Mouse (Mus musculus) kidney, adult 10 weeks (tissue): ENCODE data around the gene Lypla2. TPM values are rescaled to one million over a fixed set of nuclear protein-coding genes. Genes with fewer than 3 reads are reported as not detected.

Experiments
- polyA plus RNA-seq: library from polyadenylated mRNA; stranded (reverse); fragments of 350-450 nt; fragmentation: Illumina TruSeq; extraction: RNeasy Lipid Tissue Mini Kit (QIAGEN cat#74804); gene quantifications from one replicate; pipeline ENCODE4 v1.2.3, GENCODE M21; 2014; ENCODE audit warnings: low read depth, low replicate concordance

The Lypla2 gene
- polyA plus RNA-seq: 0.49 TPM

DNA sequence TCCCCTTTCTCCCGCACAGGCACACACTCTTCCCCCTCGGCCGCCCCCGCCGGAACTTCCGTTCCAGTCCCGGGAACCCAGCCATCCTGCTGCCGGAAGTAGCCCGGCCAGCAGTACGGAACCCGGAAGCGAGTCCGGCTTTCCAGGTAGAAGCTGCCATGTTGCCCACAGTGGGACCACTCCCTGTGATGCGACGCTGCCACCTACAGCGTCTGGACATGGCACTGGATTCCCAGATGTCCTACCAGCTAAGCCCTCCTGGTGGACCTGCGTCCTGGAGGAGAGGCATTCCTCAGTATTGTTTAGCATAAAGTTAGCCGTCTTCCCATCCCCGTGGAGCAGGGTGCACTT, at the start of gene Lypla2:
Gene Lypla2 (minus strand): TSS at position 71 of the 351 bp plus-strand sequence.

GRCm38 (mm10) chr4:136021549-136022047, 49.2 kb upstream of the Lypla2 start, which contains the start of gene Eloa:
Eloa (minus strand) TSS chr4:136021763.

DNA sequence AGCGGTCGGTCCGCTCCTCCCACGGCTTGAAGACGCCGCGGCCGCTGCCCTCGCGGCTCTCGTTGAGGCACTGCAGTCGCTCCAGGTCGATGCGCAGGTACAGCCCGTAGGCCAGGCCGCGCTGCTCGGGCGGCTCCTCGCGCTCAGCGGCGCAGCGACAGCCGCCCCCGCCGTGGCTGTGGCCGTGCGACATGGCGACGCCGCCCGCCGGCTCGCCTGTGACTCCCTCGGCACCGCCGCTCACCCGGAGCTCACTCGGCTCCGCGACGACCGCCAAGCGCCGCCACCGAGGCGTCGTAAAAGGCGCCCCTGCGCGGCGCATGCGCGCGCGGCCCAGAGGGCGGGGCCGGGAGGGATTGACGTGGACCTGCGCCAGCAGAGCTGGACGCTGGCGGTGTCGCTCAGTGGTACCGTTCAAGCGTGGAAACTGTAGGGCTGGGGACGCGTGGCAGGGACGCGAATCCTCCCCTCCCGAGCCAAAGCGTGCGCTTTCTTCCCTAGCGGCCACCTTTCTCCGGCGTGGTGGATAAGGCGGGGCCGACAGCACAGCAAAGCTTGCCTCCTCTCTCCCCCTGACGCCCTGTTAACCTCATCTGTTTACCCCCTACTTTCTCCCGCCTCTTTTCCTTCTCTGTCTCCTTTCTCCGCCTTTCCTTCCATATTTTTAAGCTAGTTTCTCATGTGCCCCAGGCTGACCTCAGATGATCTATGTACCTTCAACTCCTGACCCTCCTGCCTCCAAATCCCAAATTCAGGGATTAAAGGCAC, 14.7 kb upstream of the Lypla2 start, which contains the start of gene Pithd1:
Gene Pithd1 (minus strand): TSS at position 322 of the 768 bp plus-strand sequence.

DNA sequence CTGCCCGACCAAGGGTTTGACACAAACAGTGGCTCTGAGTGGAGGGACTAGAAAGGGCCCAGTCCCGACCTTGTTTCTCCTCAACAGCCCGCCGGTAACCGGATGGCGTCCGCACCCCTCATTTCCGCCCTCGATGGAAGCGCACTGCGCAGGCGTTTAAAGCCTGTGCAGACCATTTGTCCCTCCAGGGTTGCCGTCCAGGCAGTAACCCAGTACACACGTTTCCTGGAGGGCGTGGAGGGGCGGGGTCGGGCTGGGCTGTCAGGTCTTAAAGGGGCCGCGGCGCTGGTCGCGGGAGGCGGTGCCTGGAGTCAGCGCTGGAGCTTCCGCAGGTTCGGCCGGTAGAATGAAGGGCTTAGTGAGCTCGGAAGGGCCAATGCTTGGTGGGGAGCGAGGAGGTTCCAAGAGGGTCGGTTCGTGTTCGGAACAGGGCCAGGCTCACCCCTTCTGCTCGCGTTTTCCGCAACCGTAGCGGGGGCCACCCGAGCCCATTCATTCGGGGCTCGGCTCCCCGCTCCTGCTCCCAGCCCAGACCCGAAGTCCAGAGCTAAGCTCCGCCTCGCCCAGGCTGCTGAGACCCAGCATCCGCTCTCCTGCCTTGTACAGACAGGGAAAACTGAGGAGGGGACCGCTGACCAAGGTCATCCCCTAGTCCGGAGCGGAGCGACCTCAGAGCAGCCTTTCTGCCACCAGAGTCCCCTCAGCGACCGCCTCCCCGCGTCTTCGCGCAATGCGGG, 8.8 kb downstream of the Lypla2 start, which contains the start of gene Gale:
Gene Gale (plus strand): TSS at position 271 of the 737 bp plus-strand sequence.

GRCm38 (mm10) chr4:135946278-135946658, 26.2 kb downstream of the Lypla2 start, which contains the start of gene Hmgcl:
Hmgcl (plus strand) TSS chr4:135946448.

GRCm38 (mm10) chr4:135920304-135921241, 51.9 kb downstream of the Lypla2 start, which contains the start of gene Fuca1:
Fuca1 (plus strand) TSS chr4:135920735.

Other genes starting within 250 kb of the Lypla2 start
- gene Il22ra1, start 244.5 kb downstream of the Lypla2 start, polyA plus RNA-seq: 0.32 TPM
- gene Myom3, start 212.9 kb downstream of the Lypla2 start, polyA plus RNA-seq: 0.16 TPM
- 166 TPM for gene Srsf10, start 116.9 kb downstream of the Lypla2 start, polyA plus RNA-seq
- 303 TPM for gene Pnrc2, start 98.8 kb downstream of the Lypla2 start, polyA plus RNA-seq
- 0.49 TPM for gene Cnr2, start 77.2 kb downstream of the Lypla2 start, polyA plus RNA-seq
- gene Fuca1, start 51.9 kb downstream of the Lypla2 start, polyA plus RNA-seq: 27.0 TPM
- gene Hmgcl, start 26.2 kb downstream of the Lypla2 start, polyA plus RNA-seq: 23.5 TPM
- gene Gale, start 8.9 kb downstream of the Lypla2 start, polyA plus RNA-seq: not detected
- gene Pithd1, start 14.6 kb upstream of the Lypla2 start, polyA plus RNA-seq: 23.6 TPM
- 17.1 TPM for gene Eloa, start 49.1 kb upstream of the Lypla2 start, polyA plus RNA-seq
- gene Rpl11, start 80.8 kb upstream of the Lypla2 start, polyA plus RNA-seq: 235 TPM
- 8.2 TPM for gene Id3, start 170.9 kb upstream of the Lypla2 start, polyA plus RNA-seq
- gene E2f2, start 199.8 kb upstream of the Lypla2 start, polyA plus RNA-seq: 0.28 TPM
- gene Asap3, start 233.7 kb upstream of the Lypla2 start, polyA plus RNA-seq: 0.77 TPM